In the genomic region with DNA sequence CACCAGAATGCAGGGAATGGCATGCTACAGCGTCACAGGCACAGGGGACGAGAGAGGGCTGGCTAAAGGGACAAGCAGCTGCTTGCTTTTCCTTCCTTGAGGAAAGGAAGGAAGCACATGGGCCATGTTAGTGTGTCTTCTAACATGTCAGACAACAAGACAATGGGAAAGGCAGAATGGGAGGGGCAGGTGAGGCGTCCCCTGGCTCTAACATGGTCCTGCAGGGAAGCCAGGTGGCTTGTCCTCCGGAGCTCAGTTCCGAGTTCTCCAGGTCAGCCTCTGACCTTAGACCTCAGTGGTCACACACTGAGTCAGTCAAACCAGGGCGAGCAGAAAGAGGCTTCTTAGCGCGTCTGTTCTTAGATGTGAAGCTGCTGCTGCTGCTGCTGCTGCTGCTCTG, we compare ENCODE assay signal across 23 mouse cellular contexts. TPM values are rescaled to one million over a fixed set of nuclear protein-coding genes. Genes with fewer than 3 reads are reported as not detected.
DNase-seq lines count a peak whose midpoint lies in the region; ATAC-seq and TF ChIP-seq lines count a peak whose summit lies in the region.
"Had no signal": no experiment of that assay in that cellular context is flagged by ENCODE, and none has a peak within 500 bp of the region (broad histone marks: within the 10 kb centered on the region; RNA-seq: fewer than 3 reads in every experiment).

No protein-coding gene starts in this region.

- WGBS in kidney, embryonic 14.5 days, result 65% methylated on average over 8 of the region's 8 CpGs
- 53% methylated on average over 8 of the region's 8 CpGs for WGBS in lung, postnatal 0 days

- no peaks in the 10 kb centered on the region for H3K9me3 ChIP-seq in kidney, embryonic 14.5 days (ENCODE audit: control insufficient read depth, low read length)
- no peaks in the 10 kb centered on the region for H3K9me3 ChIP-seq in lung, postnatal 0 days (ENCODE audit: low read length)
- H3K9me3 ChIP-seq: embryonic facial prominence, embryonic 15.5 days; forebrain, embryonic 15.5 days; hindbrain, embryonic 10.5 days; limb, embryonic 15.5 days; lung, embryonic 15.5 days had no signal

- TF ChIP-seq EP300 in lung, postnatal 0 days (IDR thresholded peaks at IDR 0.05), result no peak

- intact Hi-C loops in gastrocnemius, adult 2 months (cut with DNase I), result no loop called here
- intact Hi-C loops in gastrocnemius, postnatal 36 days (cut with DNase I), result no loop called here

- no peak overlapping the region for H3K4me2 ChIP-seq in kidney, embryonic 14.5 days (replicated peaks; ENCODE audit: low read depth, low read length)
- H3K4me2 ChIP-seq in lung, postnatal 0 days (replicated peaks; ENCODE audit: low read depth, low read length), result no peak overlapping the region
- H3K4me2 ChIP-seq: embryonic facial prominence, embryonic 15.5 days; forebrain, embryonic 15.5 days; limb, embryonic 15.5 days; lung, embryonic 15.5 days; midbrain, embryonic 11.5 days had no signal

- no peak for DNase-seq in gastrocnemius, adult 2 months
- DNase-seq in gastrocnemius, postnatal 36 days, result no peak
- peak; percentile 24 for DNase-seq in kidney, adult 11 months
- peak; percentile 15 for DNase-seq in lung, postnatal 10 days
- DNase-seq in lung, postnatal 0 days (ENCODE audit: low spot score), result no peak
- peak; percentile 10 for DNase-seq in mesoderm, embryonic 11.5 days (ENCODE audit: low read depth, low spot score)
- DNase-seq in ovary, postnatal 36 days (ENCODE audit: low spot score), result no peak
- DNase-seq: cerebellum, adult 2 months; cerebellum, postnatal 36 days; gastrocnemius, postnatal 14 days; left cerebral cortex, postnatal 4 days; right cerebral cortex, postnatal 14 days; thymus, adult 2 months had no signal

- no peaks in the 10 kb centered on the region for H3K27me3 ChIP-seq in kidney, embryonic 14.5 days (ENCODE audit: control insufficient read depth, insufficient read depth, low read length)
- H3K27me3 ChIP-seq in lung, postnatal 0 days (replicated peaks; ENCODE audit: insufficient read depth, low read length), result no peaks in the 10 kb centered on the region
- H3K27me3 ChIP-seq: embryonic facial prominence, embryonic 15.5 days; forebrain, embryonic 15.5 days; limb, embryonic 15.5 days; lung, embryonic 15.5 days had no signal

- H3K9ac ChIP-seq in kidney, embryonic 14.5 days (ENCODE audit: low read depth, low read length), result no peak overlapping the region
- H3K9ac ChIP-seq in lung, postnatal 0 days (replicated peaks; ENCODE audit: low read depth), result no peak overlapping the region
- H3K9ac ChIP-seq: embryonic facial prominence, embryonic 15.5 days; forebrain, embryonic 15.5 days; limb, embryonic 15.5 days; liver, embryonic 14.5 days; lung, embryonic 15.5 days had no signal

- H3K36me3 ChIP-seq in kidney, embryonic 14.5 days (ENCODE audit: control insufficient read depth, insufficient read depth, low read length), result peaks cover 28% of the 10 kb centered on the region
- no peaks in the 10 kb centered on the region; the same call in 1 of the 2 replicates for H3K36me3 ChIP-seq in lung, postnatal 0 days (ENCODE audit: insufficient read depth, low read length)

- 0 out of 2 replicates have a peak overlapping the region, but pooled peaks have one; percentile 20 for H3K27ac ChIP-seq in gastrocnemius, adult 2 months
- no peak overlapping the region for H3K27ac ChIP-seq in kidney, embryonic 14.5 days (ENCODE audit: low read depth, low read length)
- H3K27ac ChIP-seq in lung, postnatal 0 days (ENCODE audit: low read length), result no peak overlapping the region
- H3K27ac ChIP-seq: embryonic facial prominence, embryonic 15.5 days; forebrain, embryonic 15.5 days; hindbrain, embryonic 10.5 days; limb, embryonic 15.5 days; liver, embryonic 14.5 days; lung, embryonic 15.5 days; stomach, postnatal 0 days had no signal

- H3K4me1 ChIP-seq in kidney, embryonic 14.5 days (ENCODE audit: control insufficient read depth, insufficient read depth, low read length), result peaks cover 6% of the 10 kb centered on the region; the same call in 1 of the 2 replicates
- H3K4me1 ChIP-seq in lung, postnatal 0 days (ENCODE audit: insufficient read depth, low read depth, low read length), result no peaks in the 10 kb centered on the region
- H3K4me1 ChIP-seq: embryonic facial prominence, embryonic 15.5 days; hindbrain, embryonic 10.5 days had no signal

- no peak for ATAC-seq in kidney, embryonic 14.5 days (ENCODE audit: low FRiP score, low TSS enrichment)
- ATAC-seq in lung, postnatal 0 days, result no peak
- ATAC-seq: forebrain, embryonic 15.5 days; inflammation-experienced regulatory T-cells, adult 6 months had no signal

- H3K4me3 ChIP-seq in gastrocnemius, adult 2 months, result no peak overlapping the region
- no peak overlapping the region for H3K4me3 ChIP-seq in kidney, embryonic 14.5 days (ENCODE audit: low read length)
- H3K4me3 ChIP-seq in lung, postnatal 0 days (ENCODE audit: low read depth, low read length), result no peak overlapping the region
- H3K4me3 ChIP-seq: embryonic facial prominence, embryonic 15.5 days; forebrain, embryonic 15.5 days; hindbrain, embryonic 10.5 days; limb, embryonic 15.5 days; lung, embryonic 15.5 days had no signal

- no peak for TF ChIP-seq CTCF in gastrocnemius, adult 2 months (IDR thresholded peaks at IDR 0.05)
- no peak for TF ChIP-seq CTCF in lung, postnatal 0 days (IDR thresholded peaks at IDR 0.05)

RNA-seq across cellular contexts. Expression of a gene that starts 37.1 kb away (rescaled TPM):
- total RNA-seq in gastrocnemius, adult 2 months (2021), result 10 to 100 TPM; 28.6 to 38.4 TPM
- 10 to 100 TPM; 21.2 to 25.2 TPM for total RNA-seq in gastrocnemius, postnatal 36 days (2021)
- polyA plus RNA-seq in kidney, embryonic 14.5 days (2014; fragmentation: Nextera tagmentation; extraction: Ambion mirVana), result 60.3 and 113 TPM in 2 replicates
- polyA plus RNA-seq in lung, postnatal 0 days (2015; fragmentation: Nextera tagmentation; extraction: Ambion mirVana), result 28.7 and 35.5 TPM in 2 replicates

Comparison
In these comparisons a context has a peak if more than half of its experiments do, and no peak if none do; other contexts are left out.
1. DNase-seq: peak in kidney, adult 11 months (single experiment), lung, postnatal 10 days (single experiment) and mesoderm, embryonic 11.5 days (single experiment); none in gastrocnemius, adult 2 months (single experiment), gastrocnemius, postnatal 36 days (0 of 2), lung, postnatal 0 days (single experiment) and ovary, postnatal 36 days (single experiment).